Mouse (Mus musculus): ENCODE measurements at regions not wholly inside any gene's neighbourhood (a gene's known extent, or its start where the extent isn't known, plus 50 kb on each side); places are given as distances from the start of the nearest gene placed in this dataset.

DNA sequence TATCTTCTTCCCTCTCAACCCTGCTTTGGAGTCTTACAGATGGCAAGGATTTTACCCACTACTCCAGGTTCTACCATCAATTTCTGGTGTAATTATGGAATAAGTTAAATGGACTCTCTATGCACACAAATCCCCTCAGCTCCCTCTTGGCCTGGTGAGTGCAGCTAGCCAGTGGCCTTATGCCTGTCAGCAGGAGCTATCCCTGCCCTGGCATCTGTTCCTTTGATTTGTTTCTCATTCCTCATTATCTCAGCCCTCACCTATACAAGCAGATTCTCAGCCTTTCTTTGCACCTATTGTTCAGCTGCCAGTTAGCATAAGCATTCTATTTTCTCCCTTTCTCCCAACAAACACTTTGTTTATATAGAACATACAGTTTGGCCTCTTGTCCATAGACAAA is 150.3 kb downstream of the Rnf152 start:
- no peak for ATAC-seq (replicated peaks; ENCODE audit: low FRiP score, low TSS enrichment, poor library complexity, severe bottlenecking)

DNA sequence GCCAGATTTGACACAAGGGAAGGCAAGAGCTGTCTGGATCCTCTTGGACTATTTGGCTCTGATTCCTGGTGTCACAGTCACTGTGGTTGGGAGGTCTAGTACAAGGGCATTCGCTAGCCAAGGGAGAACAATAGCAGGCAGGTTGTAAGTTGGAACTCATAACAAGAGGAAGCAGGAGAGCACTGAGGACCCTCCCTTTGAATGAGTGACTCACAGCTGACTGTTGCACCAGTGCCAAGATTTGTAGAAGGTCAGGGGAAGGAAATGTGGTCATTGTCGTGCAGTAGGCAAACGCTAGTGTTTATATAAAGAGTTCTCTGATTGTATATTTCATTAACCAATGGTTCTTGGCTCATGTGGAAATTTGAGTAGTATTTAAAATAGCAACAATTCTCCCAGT is 157.2 kb downstream of the Rnf152 start:
- no peak for ATAC-seq (replicated peaks; ENCODE audit: low FRiP score, low TSS enrichment, poor library complexity, severe bottlenecking)

DNA sequence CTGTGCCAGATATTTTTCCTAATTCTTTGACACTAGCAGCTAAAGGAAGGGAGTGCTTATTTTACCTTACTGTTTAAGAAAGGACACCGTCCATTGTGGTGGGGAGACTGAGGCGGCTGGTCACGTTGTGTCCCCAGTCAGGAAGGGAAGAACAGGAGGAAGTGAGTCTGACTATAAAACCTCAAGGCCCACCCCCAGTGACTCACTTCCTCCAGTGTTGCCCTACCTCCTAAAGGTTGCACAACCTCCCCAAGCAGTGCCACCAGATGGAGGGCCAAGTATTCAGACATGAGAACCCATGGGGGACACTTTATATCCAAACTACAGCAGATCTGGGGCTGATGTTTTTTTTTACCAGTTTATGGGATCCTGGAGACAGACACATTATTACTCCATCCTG is 165.4 kb downstream of the Rnf152 start:
- ATAC-seq (replicated peaks; ENCODE audit: low FRiP score, low TSS enrichment, poor library complexity, severe bottlenecking): no peak

DNA sequence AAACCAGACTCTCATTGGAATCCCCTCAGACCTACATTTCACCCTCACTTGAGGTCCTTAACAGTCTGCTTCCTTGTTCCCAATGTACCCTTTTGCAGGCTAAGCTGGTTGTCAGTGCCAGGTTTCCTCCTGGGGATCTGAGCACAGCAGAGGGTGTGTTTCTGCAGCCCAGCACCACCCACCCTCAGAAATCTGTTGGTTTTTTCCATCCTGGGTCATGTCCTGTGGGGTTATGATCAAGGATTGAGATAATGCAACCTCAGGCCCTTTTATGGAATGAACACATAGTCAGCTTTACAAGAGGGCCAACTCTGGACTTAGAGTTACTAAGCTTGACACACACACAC is 167.6 kb downstream of the Rnf152 start:
- no peak for ATAC-seq (replicated peaks; ENCODE audit: low FRiP score, low TSS enrichment, poor library complexity, severe bottlenecking)

DNA sequence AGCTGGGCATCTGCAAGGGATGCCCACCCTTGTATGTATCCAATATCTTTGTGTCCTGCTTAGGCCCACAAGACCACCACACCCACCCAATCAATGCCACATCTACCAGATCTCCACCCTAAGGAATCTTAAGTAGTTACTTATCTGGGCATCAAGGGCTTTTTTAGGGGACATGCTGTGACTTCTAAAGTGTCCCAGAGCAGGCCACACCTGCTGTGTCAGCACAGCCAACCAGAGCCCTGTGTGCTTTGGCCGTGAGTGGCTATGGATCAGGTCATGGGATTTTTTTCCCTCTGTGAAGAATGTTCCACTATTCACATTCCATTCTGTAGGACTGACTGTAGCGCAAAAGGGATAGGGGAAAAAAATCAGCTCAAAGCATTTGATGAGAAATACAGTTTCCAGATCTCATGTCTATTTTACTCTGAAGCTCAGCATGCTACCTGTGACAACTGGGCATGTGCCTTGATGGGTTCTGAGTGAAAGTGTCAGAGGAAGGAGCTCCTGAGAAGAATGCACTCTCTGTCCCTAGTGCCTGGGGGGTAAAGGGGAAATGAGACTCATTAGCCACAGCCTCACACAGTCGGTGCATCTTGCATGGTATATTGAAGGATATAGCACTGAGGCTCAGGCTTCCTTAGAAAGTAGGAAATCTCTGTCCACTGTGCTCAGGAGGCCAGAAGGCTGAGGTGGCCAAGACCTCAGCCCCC is 168.1 kb downstream of the Rnf152 start:
- ATAC-seq (replicated peaks; ENCODE audit: low FRiP score, low TSS enrichment, poor library complexity, severe bottlenecking): no peak

DNA sequence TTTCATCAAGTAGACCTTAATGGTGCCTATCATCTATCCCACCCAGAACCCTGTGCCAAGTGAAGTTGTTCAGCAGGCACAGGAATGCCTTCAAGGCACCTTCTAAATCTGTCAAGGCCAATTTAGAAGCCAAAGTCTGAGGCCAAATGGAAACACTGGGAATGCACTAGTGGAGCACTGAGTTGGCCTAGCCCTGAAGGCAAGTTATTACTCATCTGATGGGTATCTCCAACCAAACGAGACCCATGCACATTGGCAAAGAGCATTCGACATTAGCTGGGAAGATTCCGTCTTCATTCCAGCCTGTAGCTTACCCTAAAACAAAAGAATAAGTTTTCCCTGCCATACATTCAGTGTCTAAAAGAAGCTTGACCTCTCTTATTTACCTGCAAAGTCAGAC is 172.0 kb downstream of the Rnf152 start:
- ATAC-seq (replicated peaks; ENCODE audit: low FRiP score, low TSS enrichment, poor library complexity, severe bottlenecking): no peak

DNA sequence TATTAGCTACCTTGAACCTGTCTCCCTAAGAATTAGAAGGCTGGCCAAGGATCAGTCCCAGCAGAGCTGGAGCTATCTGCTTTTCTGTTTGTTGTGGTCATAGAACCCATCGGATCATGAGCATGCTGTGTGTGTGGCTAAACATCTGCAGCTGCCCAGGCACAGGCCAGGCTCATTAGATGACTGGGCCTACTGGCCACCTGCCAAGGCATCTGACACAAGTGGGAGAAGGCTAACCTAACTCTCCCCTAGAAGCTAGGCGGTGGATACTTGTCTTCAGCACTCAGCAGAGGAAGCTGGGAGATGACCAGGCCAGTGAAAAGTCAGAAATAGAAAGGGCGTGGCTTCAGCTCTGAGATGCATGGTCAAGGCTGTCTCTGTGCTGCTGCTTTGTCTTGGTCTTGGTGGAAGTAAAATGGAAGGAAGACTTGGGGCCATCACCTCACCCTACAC is 177.1 kb downstream of the Rnf152 start:
- 0 out of 2 replicates have a peak, but pooled peaks have one; percentile 22 for ATAC-seq (replicated peaks; ENCODE audit: low FRiP score, low TSS enrichment, poor library complexity, severe bottlenecking)

DNA sequence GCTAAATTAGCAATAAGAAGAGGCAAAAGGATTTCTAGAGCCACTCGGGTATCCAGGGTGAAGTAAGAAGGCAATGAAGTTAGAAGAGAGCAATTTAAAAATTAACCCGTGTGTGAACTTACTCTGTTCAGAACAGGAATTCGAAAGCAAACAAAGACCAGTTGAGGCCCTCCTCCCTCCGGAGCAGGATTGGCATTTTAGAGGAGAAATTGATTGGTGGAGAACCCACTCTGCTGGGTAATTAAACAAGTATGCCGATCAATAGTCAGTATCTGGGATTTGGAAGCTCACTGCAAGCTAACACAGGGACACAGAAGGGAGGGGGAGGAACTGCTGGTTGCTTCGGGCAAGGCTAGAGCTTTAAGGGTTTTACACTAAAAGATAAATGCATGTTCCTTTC is 177.7 kb downstream of the Rnf152 start:
- no peak for ATAC-seq (replicated peaks; ENCODE audit: low FRiP score, low TSS enrichment, poor library complexity, severe bottlenecking)

DNA sequence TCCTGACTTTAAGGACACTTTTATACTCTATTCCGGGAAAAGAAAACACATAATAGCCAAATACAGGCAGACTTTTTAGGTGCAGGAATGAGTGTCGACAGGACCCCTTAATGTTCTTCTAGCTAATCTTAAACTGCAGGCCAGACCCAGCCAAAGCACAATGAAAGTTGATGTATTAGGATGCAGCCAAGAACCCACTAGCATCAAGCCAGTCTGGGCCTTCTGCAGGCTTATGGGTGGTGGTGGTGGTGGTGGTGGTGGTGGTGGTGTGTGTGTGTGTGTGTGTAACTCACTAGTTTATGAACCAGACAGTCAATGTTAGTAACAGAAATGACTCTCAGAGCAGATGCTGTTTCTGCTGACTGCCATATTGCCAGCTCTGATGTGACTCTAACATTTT is 178.6 kb downstream of the Rnf152 start:
- no peak for ATAC-seq (replicated peaks; ENCODE audit: low FRiP score, low TSS enrichment, poor library complexity, severe bottlenecking)

DNA sequence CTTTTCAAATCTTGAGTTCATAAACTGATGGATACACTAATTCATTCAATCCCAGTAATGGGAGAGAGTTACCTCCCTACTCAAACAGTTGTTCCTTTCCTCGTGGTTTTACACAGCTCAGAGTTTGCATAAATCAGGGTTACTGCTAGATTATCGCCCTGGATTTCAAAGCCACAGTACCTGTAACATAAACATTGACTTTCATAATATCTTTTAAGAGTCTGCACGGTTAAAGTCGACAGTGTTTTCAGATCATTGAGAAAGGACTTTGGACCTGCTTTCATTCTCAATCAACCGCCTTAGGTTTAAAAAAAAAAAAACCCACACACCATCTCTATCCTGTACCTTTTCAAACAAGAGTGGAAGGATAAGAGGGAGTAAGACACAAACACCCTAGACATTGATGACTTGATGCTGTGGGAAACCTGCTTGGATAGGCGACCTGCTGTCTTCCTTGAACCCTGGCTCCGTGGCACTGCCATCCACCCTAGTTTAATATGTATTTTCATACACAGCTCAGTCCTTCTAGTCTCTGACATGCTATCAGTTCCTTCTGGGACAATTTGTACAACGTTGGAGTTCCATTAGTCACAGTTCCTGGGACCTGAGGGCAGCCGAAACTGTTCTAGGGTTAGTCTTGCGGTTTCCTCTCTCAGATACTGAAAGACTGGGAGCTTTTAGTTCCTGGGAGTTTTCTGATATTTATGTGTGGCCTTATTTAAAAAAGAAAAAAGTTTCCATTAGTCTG is 179.3 kb downstream of the Rnf152 start:
- no peak for ATAC-seq (replicated peaks; ENCODE audit: low FRiP score, low TSS enrichment, poor library complexity, severe bottlenecking)

DNA sequence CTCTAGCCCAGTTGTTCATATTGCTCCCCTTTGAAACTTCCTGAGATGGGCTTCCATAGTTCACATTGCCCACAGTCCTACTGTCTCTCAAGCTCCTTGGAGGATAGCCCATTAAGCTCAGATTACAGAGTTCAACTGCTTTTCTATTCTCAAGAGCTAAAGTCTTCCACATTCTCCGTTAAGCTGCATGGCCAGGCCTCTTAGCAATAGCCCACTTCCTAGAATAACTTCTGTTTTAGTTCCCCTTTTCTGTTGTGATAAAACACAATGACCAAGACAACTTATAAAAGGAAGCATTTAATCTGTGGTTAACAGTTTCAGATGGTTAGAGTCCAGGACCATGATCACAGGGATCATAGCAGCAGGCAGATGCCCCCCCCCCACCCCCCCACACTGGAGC is 185.5 kb downstream of the Rnf152 start:
- no peak for ATAC-seq (replicated peaks; ENCODE audit: low FRiP score, low TSS enrichment, poor library complexity, severe bottlenecking)

DNA sequence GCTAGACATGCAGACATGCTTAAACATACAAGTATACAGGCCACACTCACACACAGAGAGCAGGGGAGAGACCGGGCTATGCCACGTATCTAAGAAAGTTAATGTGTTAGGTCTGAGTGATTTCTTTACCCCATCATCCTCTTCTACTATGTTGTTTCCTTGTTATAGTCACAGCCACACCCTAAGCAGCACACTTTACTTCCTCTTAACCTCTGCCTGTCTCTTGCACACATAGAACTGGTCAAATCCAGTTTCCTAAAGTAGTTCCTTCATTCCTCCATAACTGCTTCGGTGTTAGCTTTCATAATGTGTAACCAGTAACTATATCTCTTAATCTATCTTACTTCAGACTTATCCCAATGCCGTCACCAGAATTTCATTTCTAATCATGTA is 186.4 kb downstream of the Rnf152 start:
- ATAC-seq (replicated peaks; ENCODE audit: low FRiP score, low TSS enrichment, poor library complexity, severe bottlenecking): no peak

DNA sequence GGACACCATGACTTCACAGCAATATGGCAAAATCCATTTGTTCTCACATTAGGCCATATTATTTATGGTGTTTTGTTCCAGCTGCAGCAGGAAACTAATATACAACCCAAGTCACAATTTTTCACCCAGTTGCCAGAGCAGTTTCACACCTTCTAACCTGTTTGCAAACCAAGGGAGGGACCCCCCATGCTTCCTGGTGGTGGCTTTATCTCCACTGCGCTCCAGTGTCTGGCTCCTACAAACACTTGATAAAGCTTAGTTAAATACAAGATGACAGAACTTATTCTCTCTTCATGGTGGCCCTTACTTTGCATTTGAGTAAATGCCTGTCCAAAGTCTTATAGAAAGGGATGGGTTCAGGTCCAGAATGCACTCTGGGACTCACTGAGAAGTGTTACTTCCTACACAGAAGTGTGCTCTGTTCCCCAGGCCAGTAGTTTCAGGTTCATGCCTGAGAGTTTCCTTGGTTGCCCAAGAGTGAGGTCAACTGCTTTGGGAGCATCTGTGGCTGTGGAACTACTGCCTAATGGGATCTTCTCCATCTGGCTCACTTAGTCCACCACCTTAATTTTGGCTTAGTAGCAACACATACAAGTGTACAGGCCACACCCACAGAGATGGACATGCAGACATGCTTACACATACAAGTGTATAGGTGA is 186.9 kb downstream of the Rnf152 start:
- no peak for ATAC-seq (replicated peaks; ENCODE audit: low FRiP score, low TSS enrichment, poor library complexity, severe bottlenecking)

DNA sequence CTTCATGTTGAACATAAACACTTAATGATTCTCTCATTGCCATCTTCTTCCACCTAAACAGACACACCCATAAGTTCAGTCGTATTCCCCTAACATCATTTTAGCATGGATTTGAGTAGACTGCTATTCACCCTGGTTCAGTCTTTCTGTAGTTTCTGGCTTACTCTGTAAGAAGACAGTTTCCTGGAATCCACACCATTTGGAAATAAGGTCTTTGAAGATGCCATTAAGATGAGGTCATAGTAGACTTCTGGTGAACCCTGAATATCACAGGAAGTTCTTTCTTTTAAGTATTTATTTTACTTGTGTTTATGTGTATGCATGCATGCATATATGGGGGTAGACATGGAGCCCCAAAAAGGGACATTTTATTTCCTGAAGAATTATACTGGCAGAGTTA is 187.7 kb downstream of the Rnf152 start:
- ATAC-seq (replicated peaks; ENCODE audit: low FRiP score, low TSS enrichment, poor library complexity, severe bottlenecking): no peak

DNA sequence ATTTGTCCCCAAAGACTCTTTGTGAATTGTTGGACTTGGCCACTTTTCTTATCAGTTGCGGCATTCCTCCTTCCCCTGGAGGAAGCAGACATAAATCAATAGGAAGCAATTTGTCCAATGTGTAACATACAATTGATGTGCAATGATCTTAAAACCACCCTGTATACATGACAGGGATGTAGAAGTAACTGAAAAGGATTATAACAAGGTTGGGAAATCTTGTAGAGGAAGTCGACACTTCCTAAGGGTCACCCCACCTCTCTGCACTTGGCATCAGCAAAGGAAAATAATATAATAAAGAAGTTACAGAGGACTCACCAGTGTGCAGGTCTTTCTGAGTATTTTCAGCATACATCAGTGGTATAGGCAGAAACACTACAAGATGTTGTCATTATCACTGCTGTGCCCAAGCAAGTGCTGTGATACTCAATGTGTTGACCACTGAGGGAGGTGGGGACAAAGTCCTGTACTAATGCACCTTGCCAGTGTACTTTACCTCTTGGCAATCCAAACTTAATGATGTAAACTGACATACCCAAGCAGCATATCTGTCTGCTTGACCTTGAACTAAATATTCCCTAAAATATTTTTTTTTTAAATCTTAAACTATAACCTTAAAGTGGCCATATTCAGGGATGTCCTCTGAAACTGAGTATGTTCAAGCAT is 198.9 kb downstream of the Rnf152 start:
- ATAC-seq (replicated peaks; ENCODE audit: low FRiP score, low TSS enrichment, poor library complexity, severe bottlenecking): no peak

DNA sequence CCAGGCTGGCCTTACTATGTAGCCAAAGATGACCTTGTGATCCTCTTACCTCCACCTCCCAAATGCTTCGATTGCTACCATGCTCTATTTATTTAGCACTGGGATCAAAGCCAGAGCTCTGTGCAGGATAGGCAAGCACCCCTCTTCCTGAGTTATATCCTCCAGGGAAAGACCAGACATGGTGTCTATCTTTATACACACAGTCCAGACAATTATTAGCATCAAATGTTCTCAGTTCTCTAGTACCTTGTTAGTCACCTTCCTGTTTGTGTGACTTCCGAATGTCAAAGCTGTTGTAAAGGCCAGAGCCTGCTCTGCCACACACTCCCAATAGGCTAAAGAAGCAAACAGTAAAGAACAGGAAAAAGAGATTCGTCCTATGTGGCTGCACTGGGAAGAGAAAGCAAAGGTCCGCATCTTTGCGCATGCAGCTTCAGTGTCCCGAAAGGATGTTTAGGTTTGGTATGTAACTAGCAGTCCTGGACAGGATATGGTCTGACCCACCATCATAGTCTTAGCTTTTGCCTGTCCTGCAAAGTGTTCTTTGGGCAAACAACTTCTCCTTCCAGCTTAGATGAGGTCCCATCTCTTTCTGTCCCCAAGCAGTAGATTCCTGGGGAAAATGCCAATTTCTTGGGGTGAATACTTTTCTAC is 204.2 kb downstream of the Rnf152 start:
- no peak for ATAC-seq (replicated peaks; ENCODE audit: low FRiP score, low TSS enrichment, poor library complexity, severe bottlenecking)

DNA sequence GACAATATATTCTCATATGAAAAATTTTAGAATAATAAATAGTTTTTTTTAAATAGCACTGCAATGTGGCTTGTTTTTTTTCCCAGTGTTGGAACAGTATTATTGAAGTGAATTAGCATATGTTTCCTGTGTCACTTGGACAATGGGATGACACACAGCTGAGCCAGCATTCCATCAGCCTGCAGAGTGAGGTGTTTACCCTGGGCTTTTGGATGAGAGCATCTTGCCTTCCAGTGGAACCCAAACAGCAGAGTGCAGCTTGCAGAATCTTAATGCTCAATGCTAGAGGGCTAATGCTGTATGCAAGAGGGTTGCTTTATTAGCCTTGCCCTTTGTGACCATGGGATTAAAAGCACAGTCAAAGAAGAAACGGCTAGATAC is 205.1 kb downstream of the Rnf152 start:
- no peak for ATAC-seq (replicated peaks; ENCODE audit: low FRiP score, low TSS enrichment, poor library complexity, severe bottlenecking)

DNA sequence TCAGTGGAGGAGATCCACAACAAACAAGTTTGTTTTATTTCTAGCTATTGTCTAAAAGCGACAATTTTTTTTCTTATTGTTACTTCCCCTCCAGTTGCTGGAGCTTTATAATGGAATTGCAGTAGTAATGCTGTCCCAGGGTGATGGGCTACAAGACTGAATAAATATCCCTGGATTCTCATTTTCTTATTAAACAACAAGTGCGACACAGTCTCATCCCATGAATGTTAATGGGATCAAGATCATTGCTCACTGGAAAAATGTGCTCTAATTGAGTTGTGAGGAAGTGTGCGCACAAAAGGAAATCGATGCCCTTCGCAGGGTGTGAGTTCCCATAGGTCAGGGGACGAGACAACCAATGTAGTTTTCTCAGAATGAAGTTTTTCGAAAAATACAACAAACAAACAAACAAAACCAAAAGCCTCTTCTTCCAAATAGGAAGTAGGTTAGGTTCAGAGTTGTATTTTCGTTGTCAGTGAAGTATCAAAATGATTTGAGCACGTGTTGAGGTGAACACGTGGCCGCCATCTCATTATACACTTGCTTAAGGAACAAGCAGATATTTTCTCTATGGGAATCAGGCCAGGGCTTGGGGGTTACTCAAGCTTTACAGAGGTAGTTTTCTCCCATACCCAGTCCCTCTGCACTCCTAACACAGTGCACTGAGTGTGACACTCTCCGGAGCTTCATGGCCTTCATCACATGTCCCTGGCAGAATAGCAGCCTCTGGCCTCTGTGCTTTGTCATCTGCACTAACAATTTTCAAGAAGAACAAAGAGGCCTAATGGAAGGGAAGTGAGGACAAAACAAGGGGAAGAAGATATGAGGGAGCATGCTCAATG is 205.7 kb downstream of the Rnf152 start:
- no peak for ATAC-seq (replicated peaks; ENCODE audit: low FRiP score, low TSS enrichment, poor library complexity, severe bottlenecking)

DNA sequence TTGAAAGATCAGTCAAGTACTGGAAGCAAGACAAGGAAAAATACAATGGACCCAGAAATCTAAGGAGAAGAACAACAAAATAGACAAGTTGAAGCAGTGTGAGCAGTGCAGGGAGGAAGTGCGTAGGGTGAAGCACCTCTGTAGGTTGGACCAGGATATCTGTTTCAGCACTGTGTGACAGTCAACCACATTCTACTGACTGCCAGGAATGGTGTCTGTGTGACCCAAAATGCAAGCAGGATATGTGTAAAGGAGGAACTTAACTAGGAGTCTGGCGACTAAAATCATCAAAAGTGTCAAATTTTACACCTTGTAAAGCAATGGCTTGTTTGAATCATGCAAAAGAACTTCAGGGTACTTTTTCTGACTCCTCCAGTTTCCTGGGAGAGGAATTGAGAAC is 207.7 kb downstream of the Rnf152 start:
- ATAC-seq (replicated peaks; ENCODE audit: low FRiP score, low TSS enrichment, poor library complexity, severe bottlenecking): no peak

All from megakaryocyte-erythroid progenitor cell, adult 5-6 weeks (primary cell).